Mouse (Mus musculus): ENCODE measurements around the gene Ube2r2.

The Ube2r2 gene

GRCm38 (mm10) chr4:41135711-41136453 lies at the start of gene Ube2r2:
TSS of gene Ube2r2 (plus strand) at chr4:41135743.
- DNase-seq (ENCODE audit: low spot score): peak; percentile 81

- no peak for DNase-seq (ENCODE audit: low spot score)
Observed at GRCm38 (mm10) chr4:41086947-41087346, 48.6 kb upstream of the Ube2r2 start.

GRCm38 (mm10) chr4:41087459-41088298 lies 47.9 kb upstream of the Ube2r2 start:
- no peak for DNase-seq (ENCODE audit: low spot score)

GRCm38 (mm10) chr4:41089189-41089588 lies 46.4 kb upstream of the Ube2r2 start:
- DNase-seq (ENCODE audit: low spot score): no peak

GRCm38 (mm10) chr4:41089705-41090104 lies 45.8 kb upstream of the Ube2r2 start:
- DNase-seq (ENCODE audit: low spot score): no peak

DNA sequence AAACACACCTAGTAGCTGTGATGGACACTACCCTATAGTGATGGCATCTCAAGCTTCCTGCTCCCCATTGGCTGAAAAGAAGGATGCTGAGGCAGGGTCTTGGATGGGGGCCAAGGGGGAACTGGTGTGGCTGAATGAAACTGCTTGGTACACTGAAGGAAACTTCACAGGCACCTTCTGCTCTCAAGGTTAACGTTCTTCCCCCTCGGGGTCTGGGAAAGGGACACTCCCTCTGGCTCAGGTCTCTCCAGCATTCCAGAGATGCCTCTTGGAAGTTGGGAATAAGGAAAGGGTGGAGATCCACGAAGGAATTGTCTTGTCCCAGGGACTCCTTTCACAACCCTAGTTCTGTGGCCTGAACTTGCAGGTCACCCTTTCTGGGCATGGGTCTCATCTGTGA lies 44.2 kb upstream of the Ube2r2 start:
- DNase-seq (ENCODE audit: low spot score): no peak

DNA sequence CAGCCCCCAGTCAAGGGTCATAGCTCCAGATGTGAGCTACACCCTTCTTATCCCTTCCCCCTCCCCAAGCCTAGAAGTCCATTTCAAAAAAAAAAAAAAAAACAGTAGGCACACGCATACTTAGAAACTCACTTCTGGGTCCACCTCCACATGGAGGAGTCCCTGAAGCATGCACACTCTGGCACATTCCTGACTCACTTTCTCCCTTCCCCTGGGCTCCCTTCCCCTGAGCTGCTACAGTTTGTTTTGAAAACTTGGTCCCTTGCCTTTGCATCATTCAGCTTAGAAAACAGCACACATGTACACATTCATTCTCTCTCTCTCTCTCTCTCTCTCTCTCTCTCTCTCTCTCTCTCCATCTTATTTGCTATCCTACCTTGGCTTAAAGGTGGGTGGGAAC lies 42.6 kb upstream of the Ube2r2 start:
- no peak for DNase-seq (ENCODE audit: low spot score)

GRCm38 (mm10) chr4:41094361-41094760 lies 41.2 kb upstream of the Ube2r2 start:
- DNase-seq (ENCODE audit: low spot score): no peak

DNA sequence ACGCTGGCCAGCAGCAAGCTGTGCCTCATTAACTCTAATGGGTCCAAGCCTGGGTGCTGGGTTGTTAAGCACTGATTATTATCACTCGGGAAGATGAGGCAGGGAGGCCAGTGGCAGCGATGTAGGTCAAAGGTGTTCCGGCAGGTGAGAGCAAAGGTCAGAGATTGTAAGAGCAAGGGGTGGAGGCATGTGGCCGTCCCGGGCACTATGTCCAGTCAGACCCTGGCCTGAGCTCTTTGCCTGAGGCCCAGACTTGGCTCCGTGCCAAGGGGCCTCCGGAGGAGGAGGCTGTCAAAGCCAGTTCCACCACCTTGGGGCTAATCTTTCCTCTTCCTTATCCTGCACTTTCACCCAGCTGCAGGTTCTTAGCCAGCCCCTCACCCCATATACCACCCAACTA lies 39.4 kb upstream of the Ube2r2 start:
- no peak for DNase-seq (ENCODE audit: low spot score)

- no peak for DNase-seq (ENCODE audit: low spot score)
Observed at GRCm38 (mm10) chr4:41096794-41097193, 38.7 kb upstream of the Ube2r2 start.

DNA sequence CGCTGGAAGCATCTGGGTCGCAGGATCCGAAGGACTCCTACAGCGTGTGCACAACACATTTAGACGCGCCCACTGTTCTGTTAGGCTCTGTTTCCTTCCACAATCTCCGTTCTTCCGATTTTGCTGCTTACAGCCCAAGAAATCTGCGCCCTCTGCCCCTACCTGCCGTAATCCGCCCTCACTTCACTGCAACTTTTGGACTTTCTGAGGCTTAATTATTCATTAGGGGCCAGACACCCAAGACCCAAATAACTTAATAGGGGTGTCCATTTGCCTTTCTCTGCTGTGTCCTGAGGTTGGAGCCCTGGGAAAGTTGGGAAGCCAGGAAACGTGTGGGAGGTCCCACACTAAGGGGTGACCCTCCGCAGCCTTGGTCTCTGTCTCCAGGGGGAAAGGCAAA lies 38.2 kb upstream of the Ube2r2 start:
- no peak for DNase-seq (ENCODE audit: low spot score)

GRCm38 (mm10) chr4:41097871-41098576 lies 37.5 kb upstream of the Ube2r2 start, which contains the start of gene Aqp3:
TSS of gene Aqp3 (minus strand) at chr4:41098183.
- peak; percentile 50 for DNase-seq (ENCODE audit: low spot score)

GRCm38 (mm10) chr4:41098577-41098951 lies 37.0 kb upstream of the Ube2r2 start:
- DNase-seq (ENCODE audit: low spot score): no peak

GRCm38 (mm10) chr4:41100986-41101385 lies 34.6 kb upstream of the Ube2r2 start:
- no peak for DNase-seq (ENCODE audit: low spot score)

DNA sequence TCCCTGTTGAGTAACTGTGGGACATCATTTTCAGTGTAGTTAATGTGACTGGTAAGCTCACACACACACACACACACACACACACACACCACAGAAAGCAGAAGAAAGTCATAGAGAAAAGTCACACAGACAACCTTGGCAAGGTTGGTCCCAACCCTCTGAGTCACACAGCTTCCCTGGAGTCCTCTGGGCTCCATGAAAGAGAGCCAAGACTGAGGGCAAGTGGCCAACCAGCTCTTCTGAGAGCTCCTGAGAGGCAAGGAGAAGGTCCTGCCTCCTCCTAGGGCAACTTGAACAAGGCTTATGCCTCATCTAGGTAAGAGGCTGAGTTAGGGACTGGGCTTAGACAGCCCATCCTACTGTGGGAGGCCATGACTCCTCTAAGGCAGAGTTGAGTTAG lies 32.6 kb upstream of the Ube2r2 start:
- no peak for DNase-seq (ENCODE audit: low spot score)

DNA sequence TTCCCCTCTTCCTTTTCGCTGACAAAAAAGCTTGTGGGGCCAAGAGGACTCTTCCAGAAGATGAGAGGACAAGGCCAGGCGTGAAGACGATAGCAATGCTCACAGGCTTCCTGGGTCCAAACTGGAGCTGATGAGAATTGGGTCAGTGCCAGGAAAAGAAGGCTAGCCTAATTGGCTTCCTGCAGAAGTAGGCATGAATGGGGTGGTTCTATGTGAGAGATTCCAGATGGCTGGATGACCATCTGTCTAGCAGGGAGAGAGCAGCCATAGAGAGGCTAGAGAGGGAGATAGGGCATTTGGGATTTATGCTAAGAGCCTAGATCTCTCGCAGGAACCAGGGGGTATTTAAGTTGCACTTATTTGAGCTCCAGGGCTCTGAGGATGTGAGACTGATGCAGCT lies 28.1 kb upstream of the Ube2r2 start:
- no peak for DNase-seq (ENCODE audit: low spot score)

- DNase-seq (ENCODE audit: low spot score): no peak
Observed at GRCm38 (mm10) chr4:41108717-41109425, 26.7 kb upstream of the Ube2r2 start.

- no peak for DNase-seq (ENCODE audit: low spot score)
Observed at GRCm38 (mm10) chr4:41114358-41115070, 21.0 kb upstream of the Ube2r2 start.

DNA sequence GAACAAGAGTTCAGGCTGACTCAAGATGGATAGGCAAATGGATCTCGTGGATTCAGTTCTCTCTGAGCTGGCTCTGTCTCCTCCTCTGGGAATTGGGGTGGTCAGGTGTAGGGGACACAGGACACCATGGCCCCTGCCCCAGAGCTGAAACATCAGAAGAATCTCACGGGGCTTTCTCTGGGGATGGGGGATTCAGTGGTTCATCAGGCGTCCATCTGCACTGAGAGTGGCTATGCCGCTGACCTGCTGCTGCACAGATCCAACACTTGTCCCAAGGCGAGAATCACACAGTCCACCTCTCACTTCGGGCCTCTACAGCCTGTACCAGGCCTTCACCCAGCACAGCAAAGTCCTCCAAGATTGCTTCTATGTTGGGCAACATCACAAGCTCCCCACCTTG lies 20.5 kb upstream of the Ube2r2 start:
- DNase-seq (ENCODE audit: low spot score): no peak

DNA sequence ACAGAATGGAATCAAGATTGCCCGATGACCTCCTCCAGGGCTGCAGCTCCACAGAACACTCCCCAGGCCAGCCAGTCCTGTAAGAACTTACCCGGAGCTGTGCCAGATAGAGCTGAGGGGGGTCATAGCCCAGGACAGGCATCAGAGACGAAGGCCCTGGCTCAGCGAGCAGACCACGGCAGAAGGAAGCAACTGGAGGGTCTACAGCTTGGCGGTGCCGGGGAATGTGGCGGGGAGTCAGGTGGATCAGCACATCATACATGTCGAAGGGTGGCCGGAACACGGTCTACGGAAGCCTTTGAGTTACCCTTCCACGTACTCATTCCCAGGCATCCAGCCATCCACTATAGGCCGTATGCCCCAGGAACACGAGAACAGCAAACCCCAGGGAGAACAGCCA lies 19.8 kb upstream of the Ube2r2 start:
- DNase-seq (ENCODE audit: low spot score): no peak

DNA sequence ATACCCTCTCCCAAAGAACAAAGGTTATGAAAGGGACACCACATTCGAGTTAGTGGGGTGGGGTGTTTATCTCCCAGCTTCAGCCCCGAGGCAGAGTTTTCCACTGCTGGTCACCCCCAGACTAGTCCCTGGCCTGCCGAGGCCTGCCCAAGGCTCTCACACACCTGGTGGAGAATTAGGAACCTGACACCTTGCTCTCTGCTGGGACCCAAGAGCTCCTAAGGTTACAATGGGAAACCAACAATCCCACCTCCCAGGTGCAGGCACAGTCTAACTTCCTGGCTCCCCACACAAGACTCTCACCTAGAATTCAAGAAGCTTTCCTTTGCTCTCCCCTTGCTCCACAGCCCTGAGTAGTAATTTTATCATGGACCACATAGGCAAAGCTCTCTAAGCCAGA lies 18.7 kb upstream of the Ube2r2 start:
- DNase-seq (ENCODE audit: low spot score): no peak
